21 mouse cellular contexts compared by ENCODE assay signal in the genomic region with DNA sequence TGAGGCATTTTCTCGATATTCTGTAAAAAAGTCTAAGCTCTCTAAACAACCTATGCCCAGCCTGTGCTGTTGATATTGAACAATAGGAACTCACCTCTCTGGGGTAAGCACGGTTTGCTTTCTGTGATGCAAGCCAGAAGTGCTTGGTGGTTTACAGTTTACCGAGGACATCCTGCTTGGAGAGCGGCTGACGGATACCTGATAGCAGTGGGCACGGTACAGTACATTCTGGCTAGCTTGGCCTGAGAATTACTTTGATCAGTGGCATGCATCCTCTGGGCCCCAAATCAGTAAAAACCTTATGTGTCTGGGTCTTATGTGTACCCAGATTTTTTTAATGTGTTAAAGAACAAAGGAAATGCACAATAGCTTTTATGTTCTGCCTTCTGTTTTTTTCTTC. TPM values are rescaled to one million over a fixed set of nuclear protein-coding genes. Genes with fewer than 3 reads are reported as not detected.
"Had no signal": no experiment of that assay in that cellular context is flagged by ENCODE, and none has a peak within 500 bp of the region (broad histone marks: within the 10 kb centered on the region; RNA-seq: fewer than 3 reads in every experiment).

No protein-coding gene starts in this region.

- H3K4me1 ChIP-seq: midbrain, embryonic 10.5 days; midbrain, embryonic 12.5 days; neural tube, embryonic 13.5 days had no signal

- H3K4me2 ChIP-seq: lung, embryonic 14.5 days; midbrain, embryonic 12.5 days; neural tube, embryonic 13.5 days; neural tube, embryonic 15.5 days had no signal

- DNase-seq: lung, adult 18-20 months; lung, embryonic 14.5 days; lung, postnatal 10 days; lung, postnatal 4 days; midbrain, embryonic 14.5 days; retina, postnatal 1 day; right cerebral cortex, adult 18-20 months; right cerebral cortex, postnatal 25 days; right cerebral cortex, postnatal 4 days; spleen, adult 18-20 months; thymus, adult 18-20 months; thymus, postnatal 14 days; thymus, postnatal 36 days had no signal

- H3K27me3 ChIP-seq: midbrain, embryonic 12.5 days; neural tube, embryonic 13.5 days; neural tube, embryonic 15.5 days had no signal

- ATAC-seq: midbrain, embryonic 16.5 days had no signal

- H3K36me3 ChIP-seq: midbrain, embryonic 10.5 days; midbrain, embryonic 12.5 days; neural tube, embryonic 13.5 days; neural tube, embryonic 15.5 days had no signal

- H3K9ac ChIP-seq: lung, embryonic 14.5 days; midbrain, embryonic 12.5 days; neural tube, embryonic 13.5 days; neural tube, embryonic 15.5 days had no signal

- H3K27ac ChIP-seq: midbrain, embryonic 10.5 days; midbrain, embryonic 12.5 days; neural tube, embryonic 13.5 days; neural tube, embryonic 15.5 days had no signal

- H3K4me3 ChIP-seq: midbrain, embryonic 10.5 days; midbrain, embryonic 12.5 days; myocyte; neural tube, embryonic 13.5 days; neural tube, embryonic 15.5 days had no signal

- H3K9me3 ChIP-seq: midbrain, embryonic 10.5 days; midbrain, embryonic 12.5 days; neural tube, embryonic 13.5 days; neural tube, embryonic 15.5 days had no signal

RNA-seq across cellular contexts. Expression of gene Npy, which starts 45.1 kb away (rescaled TPM):
- total RNA-seq: megakaryocyte, adult 5-6 weeks; megakaryocyte-erythroid progenitor cell, adult 5-6 weeks had no signal
- polyA plus RNA-seq: lung, embryonic 14.5 days; myocyte had no signal
